Mouse (Mus musculus): ENCODE data around the gene Olfr1150-ps1. TPM values are rescaled to one million over a fixed set of nuclear protein-coding genes. Genes with fewer than 3 reads are reported as not detected.

Olfr1150-ps1 gene
- polyA plus RNA-seq (2015; fragmentation: Nextera tagmentation; extraction: Ambion mirVana), result not detected in 2 replicates

GRCm38 (mm10) chr2:87843693-87844092, at the start of gene Olfr1150-ps1:
Gene Olfr1150-ps1, plus strand, starts transcription at chr2:87843993.
- no peak within 1 kb of the TSS for H3K4me2 ChIP-seq
- no peak within 1 kb of the TSS for H3K9ac ChIP-seq
- WGBS (ENCODE audit: insufficient replicate concordance), result 67% methylated on average over 1 of the region's 1 CpGs
- H3K4me3 ChIP-seq (replicated peaks), result no peak within 1 kb of the TSS
- no peak within 1 kb of the TSS for H3K27ac ChIP-seq
- ATAC-seq (ENCODE audit: low read depth) (no peak), DNase-seq (no peak)
- no peaks in the 10 kb centered on the region for H3K4me1 ChIP-seq (replicated peaks)
- H3K27me3 ChIP-seq, result no peaks in the 10 kb centered on the region
- no peaks in the 10 kb centered on the region for H3K36me3 ChIP-seq
- H3K9me3 ChIP-seq (replicated peaks), result no peaks in the 10 kb centered on the region

GRCm38 (mm10) chr2:87800292-87800691, 43.5 kb upstream of the Olfr1150-ps1 start, which contains the start of gene Olfr1143:
Gene Olfr1143, plus strand, starts transcription at chr2:87800592.
- H3K27ac ChIP-seq, result no peak within 1 kb of the TSS
- no peaks in the 10 kb centered on the region for H3K4me1 ChIP-seq (replicated peaks)
- no peak within 1 kb of the TSS for H3K4me2 ChIP-seq
- no peak for ATAC-seq (ENCODE audit: low read depth)
- no peaks in the 10 kb centered on the region; the same call in 1 of the 2 replicates for H3K9me3 ChIP-seq (replicated peaks)
- DNase-seq, result no peak
- no peak within 1 kb of the TSS for H3K4me3 ChIP-seq (replicated peaks)
- H3K36me3 ChIP-seq, result no peaks in the 10 kb centered on the region
- no peak within 1 kb of the TSS for H3K9ac ChIP-seq
- no peaks in the 10 kb centered on the region for H3K27me3 ChIP-seq

GRCm38 (mm10) chr2:87809522-87809921, 34.3 kb upstream of the Olfr1150-ps1 start, which contains the start of gene Olfr1145:
Gene Olfr1145, plus strand, starts transcription at chr2:87809822.
- ATAC-seq (ENCODE audit: low read depth) (no peak), DNase-seq (no peak)
- no peak within 1 kb of the TSS for H3K4me3 ChIP-seq (replicated peaks)
- H3K36me3 ChIP-seq, result no peaks in the 10 kb centered on the region
- 69% methylated on average over 1 of the region's 1 CpGs for WGBS (ENCODE audit: insufficient replicate concordance)
- H3K27me3 ChIP-seq, result no peaks in the 10 kb centered on the region
- no peak within 1 kb of the TSS for H3K9ac ChIP-seq
- H3K9me3 ChIP-seq (replicated peaks), result no peaks in the 10 kb centered on the region; the same call in 1 of the 2 replicates
- no peak within 1 kb of the TSS for H3K27ac ChIP-seq
- no peaks in the 10 kb centered on the region for H3K4me1 ChIP-seq (replicated peaks)
- H3K4me2 ChIP-seq, result no peak within 1 kb of the TSS

GRCm38 (mm10) chr2:87830233-87830632, 13.6 kb upstream of the Olfr1150-ps1 start, which contains the start of gene Olfr1148:
Gene Olfr1148, plus strand, starts transcription at chr2:87830533.
- no peaks in the 10 kb centered on the region for H3K27me3 ChIP-seq
- H3K9ac ChIP-seq, result no peak within 1 kb of the TSS
- H3K27ac ChIP-seq, result no peak within 1 kb of the TSS
- no peaks in the 10 kb centered on the region for H3K9me3 ChIP-seq (replicated peaks)
- 55% methylated on average over 1 of the region's 1 CpGs for WGBS (ENCODE audit: insufficient replicate concordance)
- no peak within 1 kb of the TSS for H3K4me2 ChIP-seq
- ATAC-seq (ENCODE audit: low read depth) (no peak), DNase-seq (no peak)
- H3K4me1 ChIP-seq (replicated peaks), result no peaks in the 10 kb centered on the region
- H3K4me3 ChIP-seq (replicated peaks), result no peak within 1 kb of the TSS
- H3K36me3 ChIP-seq, result no peaks in the 10 kb centered on the region

- Histone ChIP-seq H3K4me1 (replicated peaks) (no peaks in the 10 kb centered on the region), H3K9me3 (replicated peaks) (no peaks in the 10 kb centered on the region), H3K36me3 (no peaks in the 10 kb centered on the region), H3K9ac (no peak within 1 kb of the TSS), H3K27ac (no peak within 1 kb of the TSS), H3K4me3 (replicated peaks) (no peak within 1 kb of the TSS), H3K4me2 (no peak within 1 kb of the TSS), H3K27me3 (no peaks in the 10 kb centered on the region)
- ATAC-seq (ENCODE audit: low read depth) (no peak), DNase-seq (no peak)
- 74% methylated on average over 1 of the region's 1 CpGs for WGBS (ENCODE audit: insufficient replicate concordance)
Measured at GRCm38 (mm10) chr2:87855562-87855961, 11.8 kb downstream of the Olfr1150-ps1 start, which contains the start of gene Olfr1151. Gene Olfr1151, plus strand, starts transcription at chr2:87855862.

- Histone ChIP-seq H3K27ac (no peak within 1 kb of the TSS), H3K36me3 (no peaks in the 10 kb centered on the region), H3K4me3 (replicated peaks) (no peak within 1 kb of the TSS), H3K4me1 (replicated peaks) (no peaks in the 10 kb centered on the region), H3K9ac (no peak within 1 kb of the TSS), H3K4me2 (no peak within 1 kb of the TSS), H3K9me3 (replicated peaks) (no peaks in the 10 kb centered on the region), H3K27me3 (no peaks in the 10 kb centered on the region)
- DNase-seq (no peak), ATAC-seq (ENCODE audit: low read depth) (no peak)
Measured at GRCm38 (mm10) chr2:87866192-87866591, 22.4 kb downstream of the Olfr1150-ps1 start, which contains the start of gene Olfr1152. Gene Olfr1152, plus strand, starts transcription at chr2:87866492.

GRCm38 (mm10) chr2:87894662-87895061, 50.9 kb downstream of the Olfr1150-ps1 start, which contains the start of gene Olfr1153:
Gene Olfr1153, plus strand, starts transcription at chr2:87894962.
- WGBS (ENCODE audit: insufficient replicate concordance), result 37% methylated on average over 1 of the region's 1 CpGs
- no peak within 1 kb of the TSS for H3K4me2 ChIP-seq
- ATAC-seq (ENCODE audit: low read depth) (no peak), DNase-seq (no peak)
- H3K9ac ChIP-seq, result no peak within 1 kb of the TSS
- H3K27ac ChIP-seq, result no peak within 1 kb of the TSS
- no peaks in the 10 kb centered on the region for H3K27me3 ChIP-seq
- H3K4me1 ChIP-seq (replicated peaks), result no peaks in the 10 kb centered on the region
- H3K9me3 ChIP-seq (replicated peaks), result no peaks in the 10 kb centered on the region
- no peak within 1 kb of the TSS for H3K4me3 ChIP-seq (replicated peaks)
- no peaks in the 10 kb centered on the region for H3K36me3 ChIP-seq

Other genes with a start within 250 kb of the Olfr1150-ps1 start
- gene Olfr1130, start 237.8 kb upstream of the Olfr1150-ps1 start, polyA plus RNA-seq (2015; fragmentation: Nextera tagmentation; extraction: Ambion mirVana), result not detected in 2 replicates
- not detected in 2 replicates for gene Olfr1131, start 216.9 kb upstream of the Olfr1150-ps1 start, polyA plus RNA-seq (2015; fragmentation: Nextera tagmentation; extraction: Ambion mirVana)
- not detected in 2 replicates for gene Olfr1132, start 206.5 kb upstream of the Olfr1150-ps1 start, polyA plus RNA-seq (2015; fragmentation: Nextera tagmentation; extraction: Ambion mirVana)
- gene Olfr1133, start 196.6 kb upstream of the Olfr1150-ps1 start, polyA plus RNA-seq (2015; fragmentation: Nextera tagmentation; extraction: Ambion mirVana), result not detected in 2 replicates
- gene Olfr1134, start 185.5 kb upstream of the Olfr1150-ps1 start, polyA plus RNA-seq (2015; fragmentation: Nextera tagmentation; extraction: Ambion mirVana), result not detected in 2 replicates
- gene Olfr1135, start 170.3 kb upstream of the Olfr1150-ps1 start, polyA plus RNA-seq (2015; fragmentation: Nextera tagmentation; extraction: Ambion mirVana), result not detected in 2 replicates
- gene Olfr1136, start 150.0 kb upstream of the Olfr1150-ps1 start, polyA plus RNA-seq (2015; fragmentation: Nextera tagmentation; extraction: Ambion mirVana), result not detected in 2 replicates
- not detected in 2 replicates for gene Olfr1137, start 130.8 kb upstream of the Olfr1150-ps1 start, polyA plus RNA-seq (2015; fragmentation: Nextera tagmentation; extraction: Ambion mirVana)
- not detected in 2 replicates for gene Olfr1138, start 104.0 kb upstream of the Olfr1150-ps1 start, polyA plus RNA-seq (2015; fragmentation: Nextera tagmentation; extraction: Ambion mirVana)
- not detected in 2 replicates for gene Olfr1140, start 100.2 kb upstream of the Olfr1150-ps1 start, polyA plus RNA-seq (2015; fragmentation: Nextera tagmentation; extraction: Ambion mirVana)
- not detected in 2 replicates for gene Olfr1141, start 90.0 kb upstream of the Olfr1150-ps1 start, polyA plus RNA-seq (2015; fragmentation: Nextera tagmentation; extraction: Ambion mirVana)
- not detected in 2 replicates for gene Olfr152, start 64.5 kb upstream of the Olfr1150-ps1 start, polyA plus RNA-seq (2015; fragmentation: Nextera tagmentation; extraction: Ambion mirVana)
- not detected in 2 replicates for gene Olfr1143, start 43.4 kb upstream of the Olfr1150-ps1 start, polyA plus RNA-seq (2015; fragmentation: Nextera tagmentation; extraction: Ambion mirVana)
- not detected in 2 replicates for gene Olfr1145, start 34.2 kb upstream of the Olfr1150-ps1 start, polyA plus RNA-seq (2015; fragmentation: Nextera tagmentation; extraction: Ambion mirVana)
- not detected in 2 replicates for gene Olfr1148, start 13.5 kb upstream of the Olfr1150-ps1 start, polyA plus RNA-seq (2015; fragmentation: Nextera tagmentation; extraction: Ambion mirVana)
- gene Olfr1151, start 11.9 kb downstream of the Olfr1150-ps1 start, polyA plus RNA-seq (2015; fragmentation: Nextera tagmentation; extraction: Ambion mirVana), result not detected in 2 replicates
- gene Olfr1152, start 22.5 kb downstream of the Olfr1150-ps1 start, polyA plus RNA-seq (2015; fragmentation: Nextera tagmentation; extraction: Ambion mirVana), result not detected in 2 replicates
- gene Olfr1153, start 51.0 kb downstream of the Olfr1150-ps1 start, polyA plus RNA-seq (2015; fragmentation: Nextera tagmentation; extraction: Ambion mirVana), result not detected in 2 replicates
- gene Olfr1154, start 61.2 kb downstream of the Olfr1150-ps1 start, polyA plus RNA-seq (2015; fragmentation: Nextera tagmentation; extraction: Ambion mirVana), result not detected in 2 replicates
- not detected in 2 replicates for gene Olfr1155, start 101.1 kb downstream of the Olfr1150-ps1 start, polyA plus RNA-seq (2015; fragmentation: Nextera tagmentation; extraction: Ambion mirVana)
- not detected in 2 replicates for gene Olfr1156, start 109.1 kb downstream of the Olfr1150-ps1 start, polyA plus RNA-seq (2015; fragmentation: Nextera tagmentation; extraction: Ambion mirVana)
- gene Olfr1157, start 124.3 kb downstream of the Olfr1150-ps1 start, polyA plus RNA-seq (2015; fragmentation: Nextera tagmentation; extraction: Ambion mirVana), result not detected in 2 replicates
- not detected in 2 replicates for gene Olfr74, start 130.7 kb downstream of the Olfr1150-ps1 start, polyA plus RNA-seq (2015; fragmentation: Nextera tagmentation; extraction: Ambion mirVana)
- not detected in 2 replicates for gene Olfr1158, start 146.1 kb downstream of the Olfr1150-ps1 start, polyA plus RNA-seq (2015; fragmentation: Nextera tagmentation; extraction: Ambion mirVana)
- not detected in 2 replicates for gene Olfr1160, start 164.3 kb downstream of the Olfr1150-ps1 start, polyA plus RNA-seq (2015; fragmentation: Nextera tagmentation; extraction: Ambion mirVana)
- not detected in 2 replicates for gene Olfr1161, start 178.8 kb downstream of the Olfr1150-ps1 start, polyA plus RNA-seq (2015; fragmentation: Nextera tagmentation; extraction: Ambion mirVana)
- gene Olfr73, start 193.7 kb downstream of the Olfr1150-ps1 start, polyA plus RNA-seq (2015; fragmentation: Nextera tagmentation; extraction: Ambion mirVana), result not detected in 2 replicates
- not detected in 2 replicates for gene Olfr1162, start 207.1 kb downstream of the Olfr1150-ps1 start, polyA plus RNA-seq (2015; fragmentation: Nextera tagmentation; extraction: Ambion mirVana)
- not detected in 2 replicates for gene Olfr1163, start 227.8 kb downstream of the Olfr1150-ps1 start, polyA plus RNA-seq (2015; fragmentation: Nextera tagmentation; extraction: Ambion mirVana)
- gene Olfr1164, start 250.0 kb downstream of the Olfr1150-ps1 start, polyA plus RNA-seq (2015; fragmentation: Nextera tagmentation; extraction: Ambion mirVana), result not detected in 2 replicates

All from liver, embryonic 13.5 days (tissue).